Mouse (Mus musculus) embryo, embryonic 11.5 days (tissue): ENCODE data around the gene Os9.
"Not testable (repeated sequence)": the region's sequence is repeated elsewhere in the genome, so short reads cannot be mapped to it uniquely, and the experiment has no call there.

ENCODE experiments used
- DNase-seq: peaks from one replicate; pipeline ENCODE4 v3.0.0-alpha.2; 2012; ENCODE audit warnings: low read depth, low spot score

Gene Os9

GRCm38 (mm10) chr10:127080901-127081780 is 39.8 kb downstream of the Os9 start:
- no peak for DNase-seq

- DNase-seq, result no peak
Observed at GRCm38 (mm10) chr10:127079665-127080391, 41.1 kb downstream of the Os9 start.

GRCm38 (mm10) chr10:127078677-127079575 is 42.0 kb downstream of the Os9 start:
- no peak for DNase-seq

- no peak for DNase-seq
Observed at GRCm38 (mm10) chr10:127078001-127078676, 42.8 kb downstream of the Os9 start.

GRCm38 (mm10) chr10:127077515-127077914 is 43.4 kb downstream of the Os9 start:
- no peak for DNase-seq

GRCm38 (mm10) chr10:127076082-127076481 is 44.8 kb downstream of the Os9 start:
- DNase-seq, result no peak

GRCm38 (mm10) chr10:127075651-127076050 is 45.3 kb downstream of the Os9 start:
- DNase-seq, result no peak

- no peak for DNase-seq
Observed at GRCm38 (mm10) chr10:127075080-127075479, 45.9 kb downstream of the Os9 start, which contains the start of gene Agap2. Gene Agap2, plus strand, starts transcription at chr10:127075284.

- DNase-seq, result no peak
Observed at GRCm38 (mm10) chr10:127073981-127074380, 47.0 kb downstream of the Os9 start.

GRCm38 (mm10) chr10:127072969-127073368 is 48.0 kb downstream of the Os9 start:
- not testable (repeated sequence) for DNase-seq

GRCm38 (mm10) chr10:127072270-127072669 is 48.7 kb downstream of the Os9 start:
- not testable (repeated sequence) for DNase-seq

- no peak for DNase-seq
Observed at GRCm38 (mm10) chr10:127071203-127071602, 49.7 kb downstream of the Os9 start.

GRCm38 (mm10) chr10:127070190-127071121 is 50.5 kb downstream of the Os9 start, which contains the start of gene Tspan31:
Gene Tspan31, minus strand, starts transcription at chr10:127070264.
- DNase-seq, result peak; percentile 91

GRCm38 (mm10) chr10:127069281-127070189 is 51.4 kb downstream of the Os9 start:
- peak; percentile 57 for DNase-seq

- no peak for DNase-seq
Observed at GRCm38 (mm10) chr10:127068360-127069038, 52.4 kb downstream of the Os9 start.

- DNase-seq, result no peak
Observed at GRCm38 (mm10) chr10:127066519-127067018, 54.4 kb downstream of the Os9 start.

GRCm38 (mm10) chr10:127065981-127066380 is 55.0 kb downstream of the Os9 start:
- DNase-seq, result no peak
